Mouse (Mus musculus): ENCODE measurements around the gene Rad51b. TPM values are rescaled to one million over a fixed set of nuclear protein-coding genes. Genes with fewer than 3 reads are reported as not detected.

The Rad51b gene
- polyA plus RNA-seq, 1 experiment from 2014 or later, result 8.0 TPM

DNA sequence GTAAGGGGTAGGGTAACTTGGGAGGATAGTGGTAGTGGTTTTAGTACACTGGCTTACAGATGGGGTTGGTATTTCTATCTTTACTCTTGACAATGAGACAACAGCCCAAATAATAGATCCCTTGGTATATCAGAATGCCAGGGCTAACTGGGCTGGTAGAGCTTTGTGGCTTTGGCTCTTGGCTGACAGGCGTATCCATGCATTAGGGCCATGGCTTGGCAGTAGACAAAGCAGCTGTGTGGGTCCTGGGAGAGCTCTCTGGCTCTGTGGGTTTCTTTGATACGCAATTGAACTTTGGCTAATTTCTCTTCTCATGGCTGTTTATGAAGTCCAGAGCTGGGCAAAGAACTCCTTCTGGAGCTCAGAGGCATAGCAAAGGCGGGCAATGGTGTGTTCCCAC, 488.6 kb downstream of the Rad51b start:
- no peak overlapping the region for H3K4me2 ChIP-seq (ENCODE audit: low read depth, low read length, severe bottlenecking)
- H3K36me3 ChIP-seq (ENCODE audit: control insufficient read depth, insufficient read depth, low read length), result no peaks in the 10 kb centered on the region
- no peak for DNase-seq (ENCODE audit: low spot score)
- ATAC-seq (replicated peaks; ENCODE audit: low FRiP score), result no peak
- H3K27ac ChIP-seq (ENCODE audit: low read depth, low read length), result no peak overlapping the region
- no peak overlapping the region for H3K9ac ChIP-seq (ENCODE audit: low read length)
- 92% methylated on average over 3 of the region's 3 CpGs for WGBS
- H3K4me3 ChIP-seq (ENCODE audit: low read depth, low read length), result no peak overlapping the region
- H3K9me3 ChIP-seq (ENCODE audit: control insufficient read depth, low read length), result peaks cover 5% of the 10 kb centered on the region; the same call in 1 of the 2 replicates
- no peaks in the 10 kb centered on the region for H3K27me3 ChIP-seq (ENCODE audit: control insufficient read depth, insufficient read depth, low read length)
- H3K4me1 ChIP-seq (replicated peaks; ENCODE audit: control insufficient read depth, insufficient read depth, low read length), result no peaks in the 10 kb centered on the region

GRCm38 (mm10) chr12:79787538-79787937, 490.5 kb downstream of the Rad51b start:
- no peaks in the 10 kb centered on the region for H3K36me3 ChIP-seq (ENCODE audit: control insufficient read depth, insufficient read depth, low read length)
- 65% methylated on average over 10 of the region's 10 CpGs for WGBS
- no peak overlapping the region for H3K4me3 ChIP-seq (ENCODE audit: low read depth, low read length)
- no peaks in the 10 kb centered on the region for H3K4me1 ChIP-seq (replicated peaks; ENCODE audit: control insufficient read depth, insufficient read depth, low read length)
- DNase-seq (ENCODE audit: low spot score) (no peak), ATAC-seq (replicated peaks; ENCODE audit: low FRiP score) (no peak)
- no peaks in the 10 kb centered on the region for H3K27me3 ChIP-seq (ENCODE audit: control insufficient read depth, insufficient read depth, low read length)
- peaks cover 4% of the 10 kb centered on the region; the same call in 1 of the 2 replicates for H3K9me3 ChIP-seq (ENCODE audit: control insufficient read depth, low read length)
- no peak overlapping the region for H3K9ac ChIP-seq (ENCODE audit: low read length)
- no peak overlapping the region for H3K4me2 ChIP-seq (ENCODE audit: low read depth, low read length, severe bottlenecking)
- no peak overlapping the region for H3K27ac ChIP-seq (ENCODE audit: low read depth, low read length)

- Histone ChIP-seq H3K27me3 (ENCODE audit: control insufficient read depth, insufficient read depth, low read length) (no peaks in the 10 kb centered on the region), H3K36me3 (ENCODE audit: control insufficient read depth, insufficient read depth, low read length) (no peaks in the 10 kb centered on the region), H3K27ac (ENCODE audit: low read depth, low read length) (no peak overlapping the region), H3K4me3 (ENCODE audit: low read depth, low read length) (no peak overlapping the region), H3K9ac (ENCODE audit: low read length) (no peak overlapping the region), H3K4me1 (replicated peaks; ENCODE audit: control insufficient read depth, insufficient read depth, low read length) (no peaks in the 10 kb centered on the region), H3K4me2 (ENCODE audit: low read depth, low read length, severe bottlenecking) (no peak overlapping the region), H3K9me3 (ENCODE audit: control insufficient read depth, low read length) (no peaks in the 10 kb centered on the region)
- DNase-seq (ENCODE audit: low spot score), result no peak
- WGBS, result 96% methylated on average over 5 of the region's 5 CpGs
- no peak for ATAC-seq (replicated peaks; ENCODE audit: low FRiP score)
Measured at GRCm38 (mm10) chr12:79788340-79788739, 491.3 kb downstream of the Rad51b start.

GRCm38 (mm10) chr12:79789481-79789880, 492.4 kb downstream of the Rad51b start:
- ATAC-seq (replicated peaks; ENCODE audit: low FRiP score), result no peak
- H3K27ac ChIP-seq (ENCODE audit: low read depth, low read length), result no peak overlapping the region
- H3K4me1 ChIP-seq (replicated peaks; ENCODE audit: control insufficient read depth, insufficient read depth, low read length), result no peaks in the 10 kb centered on the region
- DNase-seq (ENCODE audit: low spot score), result no peak
- 82% methylated on average over 6 of the region's 6 CpGs for WGBS
- H3K4me2 ChIP-seq (ENCODE audit: low read depth, low read length, severe bottlenecking), result no peak overlapping the region
- H3K9ac ChIP-seq (ENCODE audit: low read length), result no peak overlapping the region
- no peaks in the 10 kb centered on the region for H3K9me3 ChIP-seq (ENCODE audit: control insufficient read depth, low read length)
- H3K27me3 ChIP-seq (ENCODE audit: control insufficient read depth, insufficient read depth, low read length), result no peaks in the 10 kb centered on the region
- H3K4me3 ChIP-seq (ENCODE audit: low read depth, low read length), result no peak overlapping the region
- H3K36me3 ChIP-seq (ENCODE audit: control insufficient read depth, insufficient read depth, low read length), result no peaks in the 10 kb centered on the region

DNA sequence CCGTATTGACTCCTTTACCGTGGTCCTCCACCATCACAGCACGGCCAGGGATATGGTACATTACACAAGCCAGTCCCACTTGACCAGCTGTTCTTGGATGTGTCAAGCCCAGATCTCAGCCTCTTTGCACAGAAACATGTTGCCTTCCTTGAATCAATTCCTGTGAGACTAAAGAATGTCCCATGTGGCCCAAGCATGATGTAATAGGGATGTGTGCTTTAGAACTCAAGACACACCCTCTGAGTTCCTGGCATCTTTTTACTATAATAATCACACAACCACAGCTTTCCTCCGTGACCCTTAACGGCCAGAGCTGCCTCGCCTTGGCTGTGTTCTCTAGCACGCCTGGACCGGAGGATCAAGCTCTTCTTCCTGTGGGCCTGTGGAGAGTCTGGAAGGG, 496.3 kb downstream of the Rad51b start:
- 84% methylated on average over 8 of the region's 8 CpGs for WGBS
- H3K4me1 ChIP-seq (replicated peaks; ENCODE audit: control insufficient read depth, insufficient read depth, low read length), result no peaks in the 10 kb centered on the region
- no peaks in the 10 kb centered on the region for H3K36me3 ChIP-seq (ENCODE audit: control insufficient read depth, insufficient read depth, low read length)
- H3K27me3 ChIP-seq (ENCODE audit: control insufficient read depth, insufficient read depth, low read length), result no peaks in the 10 kb centered on the region
- DNase-seq (ENCODE audit: low spot score) (no peak), ATAC-seq (replicated peaks; ENCODE audit: low FRiP score) (no peak)
- H3K9ac ChIP-seq (ENCODE audit: low read length), result no peak overlapping the region
- no peaks in the 10 kb centered on the region for H3K9me3 ChIP-seq (ENCODE audit: control insufficient read depth, low read length)
- H3K4me2 ChIP-seq (ENCODE audit: low read depth, low read length, severe bottlenecking), result no peak overlapping the region
- no peak overlapping the region for H3K4me3 ChIP-seq (ENCODE audit: low read depth, low read length)
- no peak overlapping the region for H3K27ac ChIP-seq (ENCODE audit: low read depth, low read length)

GRCm38 (mm10) chr12:79794802-79795201, 497.7 kb downstream of the Rad51b start:
- Histone ChIP-seq H3K4me2 (ENCODE audit: low read depth, low read length, severe bottlenecking) (no peak overlapping the region), H3K9me3 (ENCODE audit: control insufficient read depth, low read length) (no peaks in the 10 kb centered on the region), H3K36me3 (ENCODE audit: control insufficient read depth, insufficient read depth, low read length) (no peaks in the 10 kb centered on the region), H3K27ac (ENCODE audit: low read depth, low read length) (no peak overlapping the region), H3K9ac (ENCODE audit: low read length) (no peak overlapping the region), H3K4me1 (replicated peaks; ENCODE audit: control insufficient read depth, insufficient read depth, low read length) (0 out of 2 replicates have a peak, but pooled peaks cover 2% of the 10 kb centered on the region), H3K27me3 (ENCODE audit: control insufficient read depth, insufficient read depth, low read length) (no peaks in the 10 kb centered on the region), H3K4me3 (ENCODE audit: low read depth, low read length) (no peak overlapping the region)
- ATAC-seq (replicated peaks; ENCODE audit: low FRiP score), result no peak
- WGBS, result 91% methylated on average over 4 of the region's 4 CpGs
- DNase-seq (ENCODE audit: low spot score), result no peak

- no peak overlapping the region for H3K4me3 ChIP-seq (ENCODE audit: low read depth, low read length)
- no peak overlapping the region for H3K4me2 ChIP-seq (ENCODE audit: low read depth, low read length, severe bottlenecking)
- no peak for DNase-seq (ENCODE audit: low spot score)
- no peaks in the 10 kb centered on the region for H3K27me3 ChIP-seq (ENCODE audit: control insufficient read depth, insufficient read depth, low read length)
- 0 out of 2 replicates have a peak, but pooled peaks cover 2% of the 10 kb centered on the region for H3K4me1 ChIP-seq (replicated peaks; ENCODE audit: control insufficient read depth, insufficient read depth, low read length)
- H3K36me3 ChIP-seq (ENCODE audit: control insufficient read depth, insufficient read depth, low read length), result no peaks in the 10 kb centered on the region
- H3K9ac ChIP-seq (ENCODE audit: low read length), result no peak overlapping the region
- WGBS, result 74% methylated on average over 6 of the region's 6 CpGs
- H3K27ac ChIP-seq (ENCODE audit: low read depth, low read length), result 0 out of 2 replicates have a peak overlapping the region, but pooled peaks have one; percentile 25
- no peak for ATAC-seq (replicated peaks; ENCODE audit: low FRiP score)
- no peaks in the 10 kb centered on the region for H3K9me3 ChIP-seq (ENCODE audit: control insufficient read depth, low read length)
Measured at GRCm38 (mm10) chr12:79796260-79796659, 499.2 kb downstream of the Rad51b start.

GRCm38 (mm10) chr12:79796823-79797821, 500.0 kb downstream of the Rad51b start:
- Histone ChIP-seq H3K4me2 (ENCODE audit: low read depth, low read length, severe bottlenecking) (no peak overlapping the region), H3K9me3 (ENCODE audit: control insufficient read depth, low read length) (no peaks in the 10 kb centered on the region), H3K27ac (ENCODE audit: low read depth, low read length) (0 out of 2 replicates have a peak overlapping the region, but pooled peaks have one; percentile 25), H3K9ac (ENCODE audit: low read length) (no peak overlapping the region), H3K36me3 (ENCODE audit: control insufficient read depth, insufficient read depth, low read length) (no peaks in the 10 kb centered on the region), H3K4me1 (replicated peaks; ENCODE audit: control insufficient read depth, insufficient read depth, low read length) (0 out of 2 replicates have a peak, but pooled peaks cover 2% of the 10 kb centered on the region), H3K27me3 (ENCODE audit: control insufficient read depth, insufficient read depth, low read length) (no peaks in the 10 kb centered on the region), H3K4me3 (ENCODE audit: low read depth, low read length) (no peak overlapping the region)
- ATAC-seq (replicated peaks; ENCODE audit: low FRiP score) (no peak), DNase-seq (ENCODE audit: low spot score) (no peak)
- 80% methylated on average over 18 of the region's 18 CpGs for WGBS
